Mouse (Mus musculus) activated CD4-positive, CD25-positive, alpha-beta regulatory T cell, adult 4 months (primary cell): ENCODE measurements around the gene Fam92b. TPM values are rescaled to one million over a fixed set of nuclear protein-coding genes. Genes with fewer than 3 reads are reported as not detected.

ENCODE experiments used
- ATAC-seq: one replicate; pipeline ENCODE4 v1.8.0; 2017
- polyA plus RNA-seq, 2 experiments: library from polyadenylated mRNA; unstranded; fragments of 100-300 nt; shearing (Covaris generic); gene quantifications; one replicate each; pipeline ENCODE4 v1.2.1; 2017

Fam92b gene
- polyA plus RNA-seq, 2 experiments from 2014 or later: not detected

DNA sequence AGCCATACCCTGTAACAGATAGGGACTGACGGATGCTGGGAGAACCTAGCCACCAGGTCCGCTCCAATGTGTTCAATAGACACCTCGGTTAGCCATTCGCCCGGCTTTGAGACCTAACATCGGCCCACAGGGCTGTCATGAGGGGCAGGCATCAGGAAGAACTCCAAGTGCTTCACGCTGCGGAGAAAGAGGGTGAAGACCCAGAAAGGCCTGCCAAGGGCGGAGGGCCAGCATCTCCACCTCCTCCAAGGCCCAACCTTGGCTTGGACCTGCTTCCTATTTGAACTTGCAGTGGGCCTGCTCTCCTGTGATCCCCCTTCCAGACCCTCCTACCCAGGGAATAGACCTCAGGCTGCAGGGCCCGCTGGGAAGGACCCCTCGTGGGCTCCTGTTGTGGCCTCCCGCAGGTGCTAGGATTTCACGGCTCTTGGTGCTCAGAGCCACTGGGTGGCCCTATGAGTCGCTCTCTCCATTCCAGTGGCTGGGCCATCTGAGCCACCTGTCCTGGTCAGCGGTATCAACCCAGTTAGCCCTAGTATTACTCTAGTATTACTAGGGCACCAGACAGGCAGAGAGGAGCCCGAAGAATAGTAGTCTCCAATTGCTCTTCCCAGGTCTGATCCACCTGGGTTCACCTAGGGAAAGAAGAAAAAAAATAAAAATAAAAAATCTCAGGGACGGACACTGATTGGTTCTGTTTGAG, 13.0 kb upstream of the Fam92b start:
- no peak for ATAC-seq

DNA sequence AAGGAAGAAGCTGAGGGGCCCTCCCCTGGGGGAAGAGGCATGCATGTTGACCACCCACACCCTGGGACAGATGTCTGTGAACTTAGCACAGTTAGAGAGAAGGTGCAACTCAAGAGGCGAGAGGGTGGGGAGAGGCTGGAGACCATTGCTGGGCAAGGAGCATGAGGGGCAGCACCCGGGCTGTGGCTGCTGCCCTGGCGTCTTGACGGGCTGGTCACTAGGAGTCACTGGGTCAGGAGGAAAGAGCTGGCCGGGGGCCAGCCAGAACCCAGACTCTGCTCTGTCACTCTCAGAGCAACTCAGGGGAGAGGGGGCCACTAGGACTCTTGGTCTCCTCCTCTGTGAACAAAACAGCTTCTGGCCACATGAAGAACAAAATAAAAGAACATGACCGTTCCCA, 12.2 kb upstream of the Fam92b start:
- ATAC-seq: no peak

DNA sequence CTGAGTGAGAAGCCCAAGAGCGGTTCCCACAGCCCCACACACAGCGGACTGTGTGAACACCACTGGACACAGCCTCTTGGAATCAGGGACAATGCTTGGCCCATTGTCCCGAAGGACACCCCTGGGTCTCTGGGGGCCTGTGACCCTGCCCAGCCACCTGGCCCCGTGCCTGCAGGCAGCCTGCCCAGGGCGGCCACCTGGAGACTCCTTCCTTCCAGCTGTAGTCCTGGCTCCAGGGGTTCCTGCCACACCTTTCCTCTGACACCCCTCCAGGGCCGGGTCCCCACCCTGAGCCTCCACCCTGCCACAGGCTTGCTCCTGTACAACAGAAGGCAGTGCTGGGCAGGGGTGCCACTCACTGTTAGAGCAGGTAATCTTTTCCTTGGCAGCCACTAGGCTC, 11.2 kb upstream of the Fam92b start:
- ATAC-seq: no peak

DNA sequence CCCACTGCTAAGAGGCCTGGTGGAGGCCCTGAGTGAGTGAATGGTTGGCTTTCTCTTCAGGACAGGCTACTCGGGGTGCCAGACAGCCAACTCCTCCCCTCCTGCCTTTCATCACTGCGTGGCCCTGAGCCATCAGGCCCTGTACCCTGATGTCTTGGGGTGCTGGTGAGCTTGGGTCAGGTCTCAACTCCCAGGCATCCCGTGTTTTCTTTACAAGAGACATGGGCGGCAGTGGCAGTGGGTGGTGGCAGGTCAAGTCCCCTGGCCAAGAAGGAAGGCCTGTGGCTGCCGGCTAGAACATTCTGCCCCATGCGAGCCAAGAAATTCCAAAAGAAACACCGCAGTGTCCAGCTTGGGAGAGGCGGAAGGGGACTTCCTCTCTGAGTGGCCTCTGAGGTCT, 9.2 kb upstream of the Fam92b start:
- no peak for ATAC-seq

DNA sequence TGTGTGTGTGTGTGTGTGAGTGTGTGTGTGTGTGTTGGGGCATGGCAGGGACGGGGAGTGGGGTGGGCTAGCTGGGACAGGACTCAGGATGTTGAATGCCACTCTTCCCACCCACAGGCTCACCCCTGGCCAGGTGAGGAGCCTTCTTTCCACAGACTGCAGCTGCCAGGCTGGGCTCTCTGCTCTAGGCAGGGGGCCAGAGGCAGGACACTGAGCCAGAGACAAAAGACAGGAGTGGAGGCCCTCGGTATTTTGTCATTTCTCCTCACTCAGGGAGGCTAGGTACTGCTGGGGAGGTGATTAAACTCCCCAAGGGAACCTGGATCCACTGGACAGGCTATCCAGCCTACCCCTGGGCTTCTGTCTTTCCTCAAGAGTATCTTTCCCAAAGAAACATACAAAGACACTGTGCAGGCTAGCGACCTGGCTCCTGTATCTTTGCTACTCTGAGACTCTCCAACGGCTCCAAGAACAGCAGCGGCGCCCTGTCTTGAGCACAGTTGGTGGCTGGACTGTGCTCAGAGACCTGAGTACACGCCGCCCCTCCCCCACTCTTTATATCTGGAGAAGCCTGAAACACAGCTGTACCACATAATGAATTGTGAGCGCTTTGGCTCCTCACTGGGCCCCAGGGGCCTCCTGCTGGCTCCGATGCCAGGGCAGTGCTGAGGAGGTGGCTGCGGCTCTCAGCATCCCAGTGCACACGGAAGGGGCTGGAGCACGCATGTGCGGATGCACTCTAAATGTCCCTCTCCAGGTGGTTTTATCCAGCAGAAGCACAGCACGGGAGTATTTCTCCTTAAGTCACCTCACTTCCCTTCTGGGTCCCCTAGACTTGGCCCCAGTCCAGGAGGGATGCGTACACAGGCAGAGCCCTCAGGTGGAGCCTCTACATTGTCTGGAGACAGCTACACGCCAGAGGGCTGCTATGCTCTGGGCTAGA, 7.9 kb upstream of the Fam92b start:
- no peak for ATAC-seq

DNA sequence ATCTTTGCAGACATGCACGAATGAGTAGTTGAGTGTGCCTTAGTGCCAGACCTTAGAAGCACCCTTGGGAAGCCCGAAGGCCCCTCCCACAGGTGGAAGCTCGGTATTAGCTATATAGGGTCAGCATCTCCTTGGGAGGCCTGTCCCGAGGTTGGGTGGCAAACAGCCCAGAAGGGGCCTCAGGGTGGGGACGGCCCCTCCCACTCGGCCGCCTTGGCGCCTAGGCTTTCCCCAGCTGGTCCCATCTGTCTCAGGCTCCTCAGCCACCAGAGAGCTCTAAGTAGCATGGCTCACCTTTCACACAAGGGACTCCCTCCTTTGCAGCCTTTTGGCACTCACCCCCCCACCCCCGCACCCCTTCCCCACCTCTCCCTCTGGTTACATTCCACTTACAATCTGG, 7.1 kb upstream of the Fam92b start:
- no peak for ATAC-seq

DNA sequence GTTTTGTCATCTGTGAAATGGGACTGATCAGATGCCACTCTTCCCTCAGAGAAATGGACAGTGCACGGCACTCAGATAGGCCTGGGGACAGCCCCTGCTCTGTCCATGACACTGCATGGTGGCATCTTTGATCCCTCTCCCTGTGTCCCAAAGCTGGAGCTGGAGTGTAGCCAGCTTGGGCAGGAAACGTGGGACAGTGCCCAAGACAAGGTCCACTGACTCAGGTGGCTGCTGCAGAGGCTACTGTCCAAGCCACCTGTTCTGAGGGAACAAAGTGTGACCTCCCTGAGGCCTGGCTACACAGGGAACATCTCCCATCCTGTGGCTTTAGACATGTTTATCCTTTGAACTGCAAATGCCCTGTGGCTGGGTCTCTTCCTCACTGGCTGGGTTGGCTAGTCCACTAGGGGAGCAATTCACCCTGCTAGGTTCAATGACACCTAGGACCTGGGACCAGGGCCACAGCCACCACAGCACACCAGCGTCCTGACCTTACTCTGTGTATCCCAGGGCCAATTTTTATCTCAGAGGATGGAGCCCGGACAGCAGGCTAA, 4.7 kb upstream of the Fam92b start:
- no peak for ATAC-seq

DNA sequence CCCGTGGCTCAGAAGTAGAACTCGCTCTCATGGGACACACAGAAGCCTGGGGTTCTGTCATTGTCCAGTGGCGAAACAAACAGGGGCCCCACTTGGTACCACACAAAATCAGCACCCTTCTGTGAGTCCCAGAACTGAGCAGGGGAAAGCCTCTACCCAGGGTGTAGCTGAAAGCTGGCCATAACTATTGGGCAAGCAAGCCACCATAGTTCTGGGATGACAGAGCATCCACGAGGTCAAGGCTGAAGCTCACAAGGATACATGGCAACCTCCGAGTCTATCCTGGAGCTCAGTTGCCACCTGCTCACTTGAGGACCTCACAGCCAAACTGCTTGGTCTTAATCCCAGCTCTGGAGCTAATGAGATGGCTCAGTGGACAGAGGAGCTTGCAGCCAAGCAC, 4.0 kb upstream of the Fam92b start:
- ATAC-seq: no peak

DNA sequence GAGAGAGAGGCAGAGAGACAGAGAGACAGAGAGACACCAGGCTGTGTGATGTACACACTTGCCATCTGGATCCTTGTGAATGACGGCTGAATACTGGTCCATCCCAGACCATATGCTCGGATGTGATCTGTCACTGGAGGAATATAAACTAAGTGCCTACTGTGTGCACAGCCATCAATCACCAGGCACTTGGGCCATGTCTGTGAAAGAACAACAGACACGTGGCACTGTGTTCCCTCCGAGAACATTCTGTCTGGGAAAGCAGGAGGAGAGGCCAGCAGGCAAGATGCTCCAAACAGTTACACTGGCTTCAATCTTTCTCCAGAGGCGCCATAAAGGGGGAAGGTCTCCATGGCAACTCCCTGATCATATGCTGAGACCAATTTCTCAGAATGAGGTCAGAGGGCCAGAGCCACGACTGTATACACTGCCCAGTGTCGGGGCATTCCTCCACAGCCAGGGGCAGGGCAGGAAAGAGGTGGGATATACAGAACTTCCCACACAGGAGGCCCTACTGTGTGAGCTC, 3.2 kb upstream of the Fam92b start:
- ATAC-seq: no peak

DNA sequence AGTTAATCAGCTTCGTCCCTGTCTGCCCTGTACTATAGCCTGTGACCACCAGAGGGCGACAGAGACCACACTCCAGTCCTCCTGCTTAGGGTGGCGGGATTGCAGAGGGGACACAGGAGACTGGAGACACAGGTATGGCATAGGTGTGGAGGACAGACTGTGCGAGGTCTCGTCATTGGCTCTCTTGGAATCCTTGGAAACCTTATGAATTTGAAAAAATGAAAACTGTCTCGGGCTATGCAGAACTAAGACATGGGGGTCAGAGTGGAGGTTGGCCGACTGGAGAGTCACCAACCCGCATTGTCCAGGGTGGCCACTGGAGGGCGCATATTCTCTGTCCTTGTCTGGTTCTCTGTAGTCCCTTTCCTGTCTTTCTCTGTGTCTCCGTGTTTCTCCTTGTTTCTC, 1.8 kb upstream of the Fam92b start:
- peak; percentile 74 for ATAC-seq

DNA sequence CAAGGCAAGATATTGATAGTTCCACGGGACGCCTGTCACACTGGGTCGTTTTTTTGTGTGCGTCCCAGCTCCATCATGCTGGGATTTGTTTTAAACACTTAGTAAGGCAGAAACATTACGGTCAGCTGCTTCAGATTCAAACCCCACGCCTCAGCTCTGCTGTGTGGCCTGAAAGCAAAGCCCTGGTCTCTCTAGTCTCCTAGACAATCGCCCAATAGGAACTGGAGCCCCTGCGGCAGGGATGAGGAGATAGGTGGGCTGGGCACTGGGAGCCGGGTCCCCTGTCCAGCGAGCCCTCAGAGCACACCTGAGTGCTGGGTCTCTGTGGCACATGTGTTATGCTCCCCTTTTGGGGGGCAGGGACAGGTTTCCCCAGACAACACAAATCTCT, 853 bp upstream of the Fam92b start:
- no peak for ATAC-seq

DNA sequence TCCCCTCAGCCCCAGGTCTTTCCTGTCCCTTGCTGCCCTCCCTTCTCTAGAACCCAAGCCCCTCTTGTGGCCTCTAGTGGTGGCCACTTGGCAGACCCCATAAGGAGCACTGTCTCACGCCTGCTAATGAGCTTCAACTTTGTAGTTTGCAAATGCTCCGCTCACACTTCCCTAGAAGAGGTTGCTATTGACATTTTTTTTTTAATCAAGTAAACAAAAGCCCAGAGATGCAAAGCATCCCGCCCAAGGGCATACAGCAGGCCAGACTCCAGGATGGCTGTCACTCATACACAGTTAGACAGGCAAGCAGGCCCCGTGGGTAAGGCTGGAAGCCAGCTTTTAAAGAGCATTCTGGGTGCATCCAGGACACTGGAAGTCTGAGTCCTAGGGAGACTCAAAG, 661 bp downstream of the Fam92b start:
- no peak for ATAC-seq

DNA sequence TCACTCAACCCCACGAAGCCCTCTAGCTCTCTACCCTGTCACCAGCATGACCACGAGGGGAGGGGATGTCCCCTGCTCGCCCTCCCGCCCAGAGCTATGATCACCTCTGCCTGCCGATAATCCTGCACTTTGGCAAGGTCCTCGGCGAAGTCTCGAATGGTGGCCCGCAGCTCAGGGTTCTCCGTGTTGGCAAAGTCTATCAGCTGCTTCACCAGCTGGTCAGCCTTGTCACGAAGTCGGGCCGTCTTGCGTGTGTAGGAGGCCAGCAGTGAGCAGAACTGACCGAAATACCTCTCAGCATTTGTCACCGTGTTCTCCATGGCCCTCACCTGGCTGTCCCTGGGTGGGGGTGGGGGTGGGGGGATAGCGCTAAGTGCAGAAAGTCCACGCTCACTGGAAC, 2.7 kb downstream of the Fam92b start:
- no peak for ATAC-seq

DNA sequence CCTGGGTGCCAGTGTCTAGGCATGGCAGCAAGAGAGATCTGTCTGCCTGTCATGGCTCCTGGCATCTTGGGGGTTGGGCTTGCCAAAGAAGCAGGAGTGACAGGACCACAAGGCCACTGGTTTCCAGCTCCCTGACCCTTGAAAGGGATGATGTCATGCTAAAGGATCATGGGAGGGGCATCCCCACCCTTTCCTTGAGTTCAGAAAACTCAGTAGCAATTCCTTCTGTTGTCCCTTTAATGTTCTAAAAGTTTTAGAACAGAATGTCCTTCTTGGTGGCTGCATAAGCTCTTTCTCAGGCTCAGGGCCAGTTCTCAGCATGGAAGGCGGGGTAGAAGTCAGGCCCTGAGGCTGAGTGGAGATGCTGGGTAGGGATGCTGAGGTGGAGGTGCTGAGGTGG, 4.1 kb downstream of the Fam92b start:
- no peak for ATAC-seq

DNA sequence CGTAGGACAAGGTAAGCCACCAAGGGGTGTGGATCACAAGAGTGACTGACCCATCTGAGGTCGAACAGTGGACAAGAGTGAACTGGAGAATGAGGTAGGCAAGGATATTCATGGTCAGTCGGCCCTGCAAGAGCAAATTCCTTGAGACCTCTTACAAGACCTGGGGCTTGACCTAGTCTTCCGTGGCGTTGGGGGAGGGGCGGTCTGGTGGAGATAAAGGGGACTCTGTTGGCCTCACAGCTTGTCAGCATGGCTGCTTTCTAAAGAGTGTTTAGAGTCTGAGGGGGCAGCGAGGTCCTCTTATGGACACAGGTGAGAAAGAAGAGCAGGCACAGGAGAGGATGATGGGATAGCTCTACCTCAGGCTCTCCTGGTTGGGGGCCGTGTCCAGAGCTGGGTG, 8.1 kb downstream of the Fam92b start:
- no peak for ATAC-seq

DNA sequence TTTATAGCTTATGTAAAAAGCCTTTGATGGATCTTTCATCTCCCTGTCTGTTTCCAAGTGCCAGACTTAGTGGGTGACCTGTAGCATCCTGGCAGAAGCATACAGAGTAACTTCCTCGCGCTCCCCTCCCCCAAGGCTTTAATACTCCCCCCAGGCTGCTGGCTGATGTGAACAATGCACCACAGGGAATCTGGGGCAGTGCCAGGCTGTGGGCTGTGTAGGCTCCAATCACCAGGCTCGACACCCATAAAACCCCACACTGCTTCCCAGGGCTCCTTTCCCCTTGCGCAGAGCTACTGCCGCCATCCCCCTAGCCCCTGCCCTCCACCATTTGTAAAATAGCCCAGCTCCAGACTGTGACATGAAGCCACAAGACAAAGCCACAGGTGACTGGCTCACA, 9.4 kb downstream of the Fam92b start:
- no peak for ATAC-seq

DNA sequence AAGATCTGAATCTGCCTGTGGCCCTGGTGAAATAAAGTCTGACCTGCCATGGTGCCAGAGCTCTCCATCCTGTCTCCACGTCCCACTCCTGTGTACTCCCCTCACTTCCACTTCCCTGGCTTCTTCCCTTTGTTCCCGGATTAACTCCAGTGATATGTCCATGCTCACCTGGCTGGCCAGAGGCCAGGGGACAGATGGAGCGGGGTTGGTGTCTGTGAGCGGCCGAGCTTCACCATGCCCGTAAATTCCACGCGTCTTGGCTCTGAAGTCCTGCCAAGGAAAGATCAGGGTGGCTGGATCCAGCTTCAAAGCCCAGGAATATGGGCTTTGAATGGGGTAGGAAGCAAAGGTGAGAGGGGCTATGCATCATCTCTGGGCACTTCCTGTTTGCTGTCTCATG, 10.1 kb downstream of the Fam92b start:
- no peak for ATAC-seq

DNA sequence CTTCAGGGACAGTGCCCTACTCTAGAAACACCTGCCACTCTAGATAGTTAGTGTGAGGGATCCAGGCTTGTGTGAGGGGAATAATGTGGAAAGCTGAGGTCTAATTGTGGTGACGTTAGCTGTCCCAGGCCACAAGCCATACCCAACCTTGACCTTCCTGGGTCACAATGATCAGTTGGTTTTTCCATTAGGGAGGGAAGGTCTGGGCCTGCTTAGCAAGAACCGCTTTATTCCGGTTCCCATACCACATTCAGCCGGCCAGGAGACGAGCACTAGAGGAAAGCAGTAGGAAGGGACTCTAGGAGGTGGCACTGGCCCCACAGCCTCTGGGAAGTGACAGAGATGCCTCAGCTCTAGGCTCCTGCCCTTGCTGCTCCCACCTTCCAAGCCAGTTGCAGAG, 13.2 kb downstream of the Fam92b start:
- ATAC-seq: no peak

DNA sequence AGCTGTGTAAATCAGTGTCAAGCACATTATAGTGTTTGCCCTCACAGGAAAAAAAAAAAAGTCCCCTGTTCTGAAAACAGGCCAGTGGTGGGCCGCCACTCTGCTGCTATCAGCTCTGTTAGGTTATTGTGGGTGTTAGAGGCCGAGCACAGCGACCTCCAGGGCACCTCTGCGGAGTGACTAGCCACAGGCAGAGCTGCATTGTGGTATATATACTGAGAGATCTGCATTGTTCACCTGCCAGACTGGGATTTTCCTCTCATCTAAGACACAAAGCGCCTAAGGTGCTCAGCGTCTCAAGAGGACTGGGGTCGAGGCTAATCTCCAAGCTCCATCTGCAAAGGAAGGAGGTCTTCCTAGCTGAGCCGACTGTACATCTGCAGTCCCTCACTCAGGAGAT, 13.9 kb downstream of the Fam92b start:
- ATAC-seq: no peak

DNA sequence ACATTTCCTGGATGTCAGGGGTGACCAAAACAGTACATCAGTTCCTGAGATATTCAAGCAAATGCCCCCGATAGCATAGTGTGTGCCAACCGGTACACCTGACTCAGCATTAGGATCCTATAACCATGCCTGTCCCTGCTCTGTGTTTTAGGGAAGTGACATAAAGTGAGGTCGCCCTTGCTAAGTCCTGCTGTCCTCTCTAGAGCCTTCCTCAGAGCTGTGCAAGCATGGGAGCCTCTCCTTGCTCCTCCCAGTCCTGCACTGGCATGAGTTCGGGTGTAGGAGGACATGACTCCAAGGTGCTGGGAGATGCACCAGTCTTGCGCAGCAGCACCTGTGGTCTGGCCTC, 14.9 kb downstream of the Fam92b start:
- no peak for ATAC-seq

DNA sequence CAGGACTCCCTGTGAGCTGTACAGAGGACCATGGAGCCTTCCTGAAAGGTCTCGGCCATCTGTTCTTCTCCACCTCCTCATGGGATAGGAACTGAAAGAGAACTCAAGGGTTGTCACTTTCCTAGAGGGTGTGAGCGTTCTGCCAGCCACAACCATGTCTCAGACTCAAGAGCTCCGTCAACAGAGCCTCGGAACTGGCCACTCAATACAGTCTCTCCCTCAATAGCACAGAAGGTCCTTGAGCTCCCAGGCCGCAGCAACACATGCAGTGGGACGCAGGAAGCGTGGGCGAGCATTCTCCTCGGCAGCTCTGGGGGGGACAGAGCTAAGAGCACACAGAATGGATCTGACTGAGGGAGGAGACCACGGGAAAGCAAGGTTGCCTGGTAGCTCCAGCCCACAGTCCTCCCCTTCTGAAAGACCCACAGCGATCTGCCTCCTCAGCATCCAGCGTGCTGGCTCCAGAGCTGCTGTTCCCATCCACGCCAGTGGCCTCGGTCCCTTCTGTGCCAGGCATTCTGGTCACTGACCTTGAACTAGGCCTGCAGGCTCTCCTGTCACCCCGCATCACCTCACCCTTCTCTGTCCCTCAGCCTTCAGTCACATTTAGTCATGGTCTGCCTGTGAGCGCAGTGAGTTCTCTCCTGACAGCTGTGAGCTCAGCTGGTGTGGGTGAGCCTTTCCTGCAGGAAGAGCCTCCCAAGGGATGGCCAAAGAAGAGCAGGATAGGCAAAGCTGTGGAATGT, 15.4 kb downstream of the Fam92b start:
- ATAC-seq: no peak

DNA sequence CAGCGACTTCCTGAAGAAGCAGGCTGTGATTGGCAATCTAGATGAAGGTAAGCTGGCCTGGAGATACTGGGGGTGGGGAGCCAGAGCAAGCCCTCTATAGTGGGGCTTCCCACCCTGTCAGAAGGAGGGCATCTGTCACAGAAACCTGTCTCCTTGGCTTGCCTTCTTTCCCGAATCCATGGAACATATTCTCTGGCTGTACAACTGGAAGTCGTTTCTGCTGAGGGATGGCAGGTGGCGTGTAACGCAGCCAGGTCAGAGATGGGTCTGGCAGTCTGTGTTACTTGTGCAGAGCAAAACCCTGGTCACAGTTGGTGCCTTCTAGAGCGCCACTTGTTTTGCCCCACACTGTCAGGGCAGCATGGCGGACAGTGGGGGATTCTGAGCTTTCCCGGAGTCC, 16.9 kb downstream of the Fam92b start:
- ATAC-seq: no peak

DNA sequence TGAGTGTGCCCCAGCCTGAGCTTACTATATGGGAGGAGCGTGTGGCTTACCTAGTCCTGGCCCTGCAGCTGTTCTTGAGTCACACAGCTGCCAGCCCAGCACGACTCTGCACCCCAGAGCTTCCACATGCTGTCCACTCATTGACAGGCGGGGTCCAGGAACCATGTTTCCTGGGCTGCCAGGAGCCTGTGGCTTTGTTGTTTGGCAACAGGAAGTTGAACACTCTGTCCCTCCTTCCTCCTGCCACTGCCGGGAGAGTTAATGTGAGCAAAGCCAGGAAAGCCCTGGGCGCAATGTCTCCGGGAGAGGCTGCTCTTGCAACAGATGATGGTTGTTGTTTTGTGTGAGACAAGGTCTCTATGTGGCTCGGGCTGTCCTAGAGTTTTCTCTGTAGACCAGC, 24.6 kb downstream of the Fam92b start:
- ATAC-seq: no peak
